Mouse (Mus musculus) kidney, embryonic 14.5 days (tissue): Measurements from ENCODE around the gene Blvrb. TPM values are rescaled to one million over a fixed set of nuclear protein-coding genes. Genes with fewer than 3 reads are reported as not detected.

Experiments
- ATAC-seq: fragments of 200-750 bp; cut with Nextera tagmentation; 2 replicates; pipeline ENCODE4 v1.8.0; 2017; ENCODE audit warnings: moderate number of reproducible peaks, mild to moderate bottlenecking, moderate TSS enrichment, moderate library complexity; ENCODE audit not compliant: low FRiP score, low TSS enrichment
- H3K27ac ChIP-seq: fragments of 300-500 bp; sonication (generic); 2 replicates; pipeline ENCODE4 v1.5.1; 2014; ENCODE audit warnings: low read depth, mild to moderate bottlenecking, low read length, moderate library complexity, mixed read lengths
- H3K27me3 ChIP-seq: fragments of 300-500 bp; sonication (generic); 2 replicates; pipeline ENCODE4 v1.6.1; 2014; ENCODE audit warnings: mild to moderate bottlenecking, low read length; ENCODE audit not compliant: control insufficient read depth, insufficient read depth
- H3K36me3 ChIP-seq: fragments of 300-500 bp; sonication (generic); 2 replicates; pipeline ENCODE4 v1.6.1; 2014; ENCODE audit warnings: low read length, mixed read lengths; ENCODE audit not compliant: control insufficient read depth, insufficient read depth
- H3K4me1 ChIP-seq: fragments of 300-500 bp; sonication (generic); 2 replicates; pipeline ENCODE4 v1.6.1; 2014; ENCODE audit warnings: low read length, mixed read lengths; ENCODE audit not compliant: control insufficient read depth, insufficient read depth
- H3K4me2 ChIP-seq: fragments of 300-500 bp; sonication (generic); replicated peaks from 2 replicates; pipeline ENCODE4 v1.6.1; 2014; ENCODE audit warnings: low read depth, mild to moderate bottlenecking, low read length
- H3K4me3 ChIP-seq: fragments of 300-500 bp; sonication (generic); 2 replicates; pipeline ENCODE4 v1.5.1; 2014; ENCODE audit warnings: mild to moderate bottlenecking, low read length
- H3K9ac ChIP-seq: fragments of 300-500 bp; sonication (generic); 2 replicates; pipeline ENCODE4 v1.6.1; 2014; ENCODE audit warnings: low read depth, mild to moderate bottlenecking, low read length, moderate library complexity
- H3K9me3 ChIP-seq: fragments of 300-500 bp; sonication (generic); 2 replicates; pipeline ENCODE4 v1.6.1; 2016; ENCODE audit warnings: low read length; ENCODE audit not compliant: control insufficient read depth
- WGBS: fragments of 180-500 bp; shearing (Covaris S2); extraction: QIAGEN DNeasy Blood & Tissue Kit; methylation state at CpG from one replicate; pipeline ENCODE4 v1.1.7; 2014; 5-methylcytosine and 5-hydroxymethylcytosine counted together
- polyA plus RNA-seq: library from polyadenylated mRNA; unstranded; fragments of >200 nt; fragmentation: Nextera tagmentation; extraction: Ambion mirVana; gene quantifications from 2 replicates; pipeline ENCODE4 v1.2.1, GENCODE M21; 2014

The Blvrb gene
- polyA plus RNA-seq, 1 experiment from 2014 or later: 41.2 TPM

DNA sequence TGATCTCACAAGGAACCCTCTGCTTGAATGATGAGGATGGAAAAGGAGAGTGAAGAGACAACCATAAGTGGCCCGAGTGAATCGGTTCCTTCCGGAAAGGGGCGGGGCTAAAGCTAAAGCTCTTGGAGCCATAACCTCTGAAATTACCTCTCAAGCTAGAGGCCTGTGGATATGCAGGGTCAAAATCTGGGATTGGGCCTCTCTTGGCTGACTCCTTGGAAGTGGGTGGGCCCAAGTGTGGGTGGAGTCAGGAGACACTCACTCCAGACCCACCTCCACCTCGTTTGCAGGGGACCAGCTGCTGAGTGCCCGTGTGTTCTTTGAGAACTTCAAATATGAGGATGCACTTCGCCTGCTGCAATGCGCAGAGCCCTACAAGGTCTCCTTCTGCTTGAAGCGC is 67.2 kb downstream of the Blvrb start:
- H3K4me3 ChIP-seq: no peak overlapping the region
- H3K27me3 ChIP-seq: no peaks in the 10 kb centered on the region
- H3K9me3 ChIP-seq: peaks cover 4% of the 10 kb centered on the region; the same call in 1 of the 2 replicates
- H3K27ac ChIP-seq: no peak overlapping the region
- ATAC-seq: no peak
- no peaks in the 10 kb centered on the region for H3K4me1 ChIP-seq
- no peak overlapping the region for H3K9ac ChIP-seq
- H3K36me3 ChIP-seq: peaks cover 6% of the 10 kb centered on the region; the same call in 1 of the 2 replicates
- H3K4me2 ChIP-seq: no peak overlapping the region
- 63% methylated on average over 9 of the region's 9 CpGs for WGBS

Other genes starting within 250 kb of the Blvrb start
- 4.2 and 5.2 TPM in 2 replicates for gene Itpkc, start 219.3 kb upstream of the Blvrb start, polyA plus RNA-seq
- 15.9 and 17.1 TPM in 2 replicates for gene Coq8b, start 215.0 kb upstream of the Blvrb start, polyA plus RNA-seq
- 9.1 and 10.8 TPM in 2 replicates for gene Numbl, start 189.5 kb upstream of the Blvrb start, polyA plus RNA-seq
- 23.4 and 26.0 TPM in 2 replicates for gene Ltbp4, start 110.3 kb upstream of the Blvrb start, polyA plus RNA-seq
- gene Shkbp1, start 92.0 kb upstream of the Blvrb start, polyA plus RNA-seq: 38.4 and 41.0 TPM in 2 replicates
- gene Gm20479, start 90.6 kb upstream of the Blvrb start, polyA plus RNA-seq: 1.9 TPM in 1 of 2 replicates, not detected in the other
- 0.39 and 0.54 TPM in 2 replicates for gene Sptbn4, start 292 bp upstream of the Blvrb start, polyA plus RNA-seq
- 25.1 TPM in 2 replicates for gene Sertad3, start 25.8 kb downstream of the Blvrb start, polyA plus RNA-seq
- 35.6 and 43.1 TPM in 2 replicates for gene Sertad1, start 38.9 kb downstream of the Blvrb start, polyA plus RNA-seq
- gene Prx, start 51.3 kb downstream of the Blvrb start, polyA plus RNA-seq: 1.2 and 1.6 TPM in 2 replicates
- gene Hipk4, start 75.3 kb downstream of the Blvrb start, polyA plus RNA-seq: 0.80 and 1.1 TPM in 2 replicates
- gene Pld3, start 105.2 kb downstream of the Blvrb start, polyA plus RNA-seq: 63.9 and 78.8 TPM in 2 replicates
- gene 2310022A10Rik, start 105.3 kb downstream of the Blvrb start, polyA plus RNA-seq: 19.7 and 21.4 TPM in 2 replicates
- gene Akt2, start 143.6 kb downstream of the Blvrb start, polyA plus RNA-seq: 63.4 and 96.7 TPM in 2 replicates
- gene Ttc9b, start 205.9 kb downstream of the Blvrb start, polyA plus RNA-seq: 0.20 TPM in 1 of 2 replicates, not detected in the other
- 7.7 and 9.4 TPM in 2 replicates for gene Map3k10, start 226.6 kb downstream of the Blvrb start, polyA plus RNA-seq
- gene Zfp607b, start 241.4 kb downstream of the Blvrb start, polyA plus RNA-seq: 4.2 and 4.3 TPM in 2 replicates